Mouse (Mus musculus) stomach, postnatal 0 days (tissue): ENCODE measurements at regions not wholly inside any gene's neighbourhood (a gene's known extent, or its start where the extent isn't known, plus 50 kb on each side); places are given as distances from the start of the nearest gene placed in this dataset.

Source experiments
- CTCF ChIP-seq: IDR thresholded peaks from 2 replicates; pipeline ENCODE4 v1.5.1; 2016; ENCODE audit warnings: antibody characterized with exemption, low read depth, mild to moderate bottlenecking, moderate library complexity
- EP300 ChIP-seq: optimal IDR thresholded peaks from 2 replicates; pipeline ENCODE3; 2016; ENCODE audit warnings: antibody characterized with exemption

DNA sequence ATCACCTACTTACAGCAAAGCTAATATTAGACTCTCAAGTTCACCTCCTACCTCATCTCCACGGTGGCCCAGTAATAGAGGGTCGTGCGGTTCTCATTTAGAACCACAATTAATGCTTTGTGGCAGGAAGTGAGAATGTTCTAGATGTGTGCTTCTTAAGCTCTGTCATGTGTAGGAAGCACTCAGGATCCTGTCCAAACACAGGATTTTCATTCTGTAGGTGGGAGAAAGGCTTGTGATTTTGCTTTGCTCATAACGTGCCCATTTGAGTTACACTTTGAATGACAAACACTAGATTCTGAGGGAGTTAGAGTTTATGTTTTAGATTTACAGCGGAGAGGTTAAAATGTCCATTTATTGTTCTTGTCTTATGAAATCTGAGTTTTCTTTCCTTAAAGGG is 308.0 kb upstream of the Gm15217 start:
- TF ChIP-seq CTCF, result no peak
- TF ChIP-seq EP300, result no peak
